Mouse (Mus musculus) bone marrow macrophage, adult 2 months (primary cell): ENCODE data around the gene Sh3d19.

Experiments used
- CTCF ChIP-seq: IDR thresholded peaks from 2 replicates; pipeline ENCODE4 v1.5.1; 2012; ENCODE audit warnings: low read depth, mild to moderate bottlenecking, low read length, moderate library complexity
- POLR2A ChIP-seq: IDR thresholded peaks from 2 replicates; pipeline ENCODE4 v1.6.1; 2012; ENCODE audit warnings: mild to moderate bottlenecking, low read depth, low read length, borderline replicate concordance

DNA sequence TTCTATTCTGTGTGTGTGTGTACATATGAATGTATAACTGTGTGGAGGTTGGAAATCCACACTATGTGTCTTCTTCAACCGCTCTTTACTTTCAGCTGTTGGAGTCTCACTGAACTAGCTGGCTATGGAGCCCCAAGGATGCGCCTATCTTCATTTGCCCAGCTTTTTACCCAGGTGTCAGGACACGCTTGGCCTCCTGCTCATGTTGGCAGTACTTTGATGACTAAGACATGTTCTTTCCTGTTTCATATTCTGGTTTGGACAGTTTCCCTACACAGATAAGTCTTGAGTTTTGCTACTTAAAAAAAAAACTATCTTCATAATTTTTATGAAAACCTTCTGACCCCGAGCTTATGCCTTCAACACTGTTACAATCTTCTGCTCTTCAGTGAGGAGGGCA lies 5.4 kb upstream of the Sh3d19 start:
- no peak for TF ChIP-seq CTCF
- TF ChIP-seq POLR2A: no peak
